9 mouse cellular contexts compared by ENCODE assay signal in the genomic region with DNA sequence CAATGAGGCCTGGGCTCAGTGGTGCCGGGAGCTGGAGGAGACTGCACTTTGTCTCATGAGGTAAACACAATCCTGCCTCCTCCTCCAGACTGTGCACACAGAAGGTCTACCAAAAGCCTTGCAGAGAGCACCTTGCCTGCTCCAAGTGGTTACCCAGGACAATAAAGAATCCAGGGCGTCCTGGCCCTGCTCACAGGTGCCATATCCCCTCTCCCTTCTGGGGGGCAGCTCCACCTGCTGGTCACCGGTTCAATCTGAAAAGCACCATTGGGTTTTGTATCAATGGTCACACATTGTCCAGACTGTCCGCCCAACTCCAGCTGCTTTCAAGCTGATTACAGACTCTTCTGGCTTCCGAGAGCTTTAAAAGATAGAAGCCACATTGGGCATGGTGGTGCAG. TPM values are rescaled to one million over a fixed set of nuclear protein-coding genes. Genes with fewer than 3 reads are reported as not detected.
DNase-seq lines count a peak whose midpoint lies in the region; ATAC-seq and TF ChIP-seq lines count a peak whose summit lies in the region.
"Had no signal": no experiment of that assay in that cellular context is flagged by ENCODE, and none has a peak within 500 bp of the region (broad histone marks: within the 10 kb centered on the region; RNA-seq: fewer than 3 reads in every experiment).

No protein-coding gene starts in this region.

- no peak overlapping the region for H3K4me3 ChIP-seq in heart, adult 2 months
- no peak overlapping the region for H3K4me3 ChIP-seq in heart, embryonic 10.5 days
- H3K4me3 ChIP-seq in liver, embryonic 12.5 days = no peak overlapping the region
- H3K4me3 ChIP-seq in forebrain, embryonic 14.5 days (ENCODE audit: low read depth, low read length) = no peak overlapping the region
- H3K4me3 ChIP-seq: erythroblast, embryonic 14.5 days had no signal

- no peak overlapping the region for H3K27ac ChIP-seq in heart, adult 2 months
- no peak overlapping the region for H3K27ac ChIP-seq in heart, embryonic 10.5 days
- no peak overlapping the region for H3K27ac ChIP-seq in liver, embryonic 12.5 days
- no peak overlapping the region for H3K27ac ChIP-seq in forebrain, embryonic 14.5 days (ENCODE audit: low read depth, low read length)

- intact Hi-C loops in heart, adult 2 months (cut with DNase I) = loop anchor here (2.0 to 5.0 kb wide), 2 partner anchors 32 to 91 kb away; partner anchors contain the start of gene Ddx50

- no peak for TF ChIP-seq EP300 in heart, adult 2 months (IDR thresholded peaks at IDR 0.05; ENCODE audit: insufficient read depth, low read depth, low read length)

- no peaks in the 10 kb centered on the region for H3K9me3 ChIP-seq in heart, embryonic 10.5 days
- peaks cover 9% of the 10 kb centered on the region for H3K9me3 ChIP-seq in liver, embryonic 12.5 days (replicated peaks)
- 0 out of 2 replicates have a peak, but pooled peaks cover 4% of the 10 kb centered on the region for H3K9me3 ChIP-seq in forebrain, embryonic 14.5 days (replicated peaks; ENCODE audit: control insufficient read depth, low read length)

- peak; percentile 77 for TF ChIP-seq CTCF in heart, adult 2 months (IDR thresholded peaks at IDR 0.05)

- WGBS in heart, adult 2 months = 36% methylated on average over 5 of the region's 5 CpGs
- WGBS in heart, embryonic 10.5 days = 48% methylated on average over 5 of the region's 5 CpGs
- 41% methylated on average over 5 of the region's 5 CpGs for WGBS in liver, embryonic 12.5 days (ENCODE audit: insufficient replicate concordance)
- 52% methylated on average over 5 of the region's 5 CpGs for WGBS in forebrain, embryonic 14.5 days

- no peak overlapping the region for H3K9ac ChIP-seq in heart, adult 2 months (ENCODE audit: low read depth, low read length)
- H3K9ac ChIP-seq in liver, embryonic 12.5 days = no peak overlapping the region
- H3K9ac ChIP-seq in forebrain, embryonic 14.5 days (ENCODE audit: low read length) = no peak overlapping the region

- H3K4me1 ChIP-seq in heart, adult 2 months (ENCODE audit: control insufficient read depth, insufficient read depth, low read length) = no peaks in the 10 kb centered on the region
- H3K4me1 ChIP-seq in heart, embryonic 10.5 days = 0 out of 2 replicates have a peak, but pooled peaks cover 4% of the 10 kb centered on the region
- no peaks in the 10 kb centered on the region for H3K4me1 ChIP-seq in liver, embryonic 12.5 days
- H3K4me1 ChIP-seq in forebrain, embryonic 14.5 days (ENCODE audit: control insufficient read depth, insufficient read depth, low read length) = peaks cover 9% of the 10 kb centered on the region

- H3K4me2 ChIP-seq in liver, embryonic 12.5 days = no peak overlapping the region
- H3K4me2 ChIP-seq in forebrain, embryonic 14.5 days (ENCODE audit: low read length) = no peak overlapping the region

- peak; percentile 31 to 57 for DNase-seq in heart, adult 2 months
- no peak for DNase-seq in heart, embryonic 10.5 days (ENCODE audit: low spot score)
- DNase-seq in 3T3-L1 (ENCODE audit: low read depth, low spot score) = peak; percentile 10
- DNase-seq in adrenal gland, postnatal 14 days = peak; percentile 63
- DNase-seq in urinary bladder, adult 18-20 months (ENCODE audit: low spot score in 2 of 2) = no peak
- no peak for DNase-seq in forebrain, embryonic 14.5 days (ENCODE audit: low spot score)
- no peak for DNase-seq in layer of hippocampus, adult 9-10 months (ENCODE audit: low spot score)

- no peak for TF ChIP-seq POLR2A in heart, adult 2 months (IDR thresholded peaks at IDR 0.05; ENCODE audit: insufficient read depth, low read depth, low read length)

- H3K36me3 ChIP-seq in heart, adult 2 months (ENCODE audit: control insufficient read depth, insufficient read depth, low read length) = no peaks in the 10 kb centered on the region
- H3K36me3 ChIP-seq in heart, embryonic 10.5 days = no peaks in the 10 kb centered on the region
- no peaks in the 10 kb centered on the region for H3K36me3 ChIP-seq in liver, embryonic 12.5 days
- no peaks in the 10 kb centered on the region for H3K36me3 ChIP-seq in forebrain, embryonic 14.5 days (ENCODE audit: control insufficient read depth, insufficient read depth, low read length)

- H3K79me2 ChIP-seq in heart, adult 2 months (replicated peaks; ENCODE audit: control insufficient read depth, insufficient read depth, low read length) = no peaks in the 10 kb centered on the region

- 0 out of 2 replicates have a peak, but pooled peaks have one; percentile 18 for ATAC-seq in liver, embryonic 12.5 days
- no peak for ATAC-seq in forebrain, embryonic 14.5 days

- no peaks in the 10 kb centered on the region for H3K27me3 ChIP-seq in heart, adult 2 months (ENCODE audit: control insufficient read depth, insufficient read depth, low read length)
- H3K27me3 ChIP-seq in heart, embryonic 10.5 days (ENCODE audit: insufficient read depth, poor library complexity, severe bottlenecking) = no peaks in the 10 kb centered on the region
- H3K27me3 ChIP-seq in liver, embryonic 12.5 days (replicated peaks) = 0 out of 2 replicates have a peak, but pooled peaks cover 3% of the 10 kb centered on the region
- peaks cover 5% of the 10 kb centered on the region for H3K27me3 ChIP-seq in forebrain, embryonic 14.5 days (replicated peaks; ENCODE audit: control insufficient read depth, insufficient read depth, low read length)

RNA-seq across cellular contexts. Expression of gene Ddx50, which starts 32.0 kb away (rescaled TPM):
- total RNA-seq in heart, adult 2 months (2021) = 10 to 100 TPM; 48.0 to 48.1 TPM
- polyA plus RNA-seq in heart, adult 2 months (2012; rRNA removed) = 10.8 and 16.4 TPM in 2 replicates
- 105 and 114 TPM in 2 replicates for polyA plus RNA-seq in heart, embryonic 10.5 days (2016; fragmentation: Nextera tagmentation; extraction: Ambion mirVana)
- 107 and 121 TPM in 2 replicates for total RNA-seq in adrenal gland, postnatal 14 days (2021)
- 59.0 and 59.4 TPM in 2 replicates for polyA plus RNA-seq in liver, embryonic 12.5 days (2016; fragmentation: Nextera tagmentation; extraction: Ambion mirVana)
- 93.8 and 118 TPM in 2 replicates for polyA plus RNA-seq in forebrain, embryonic 14.5 days (2014; fragmentation: Nextera tagmentation; extraction: Ambion mirVana)

RNA-seq across cellular contexts. Expression of gene Stox1, which starts 42.9 kb away (rescaled TPM):
- 1 to 10 TPM in 1 of 2 experiments, under 1 TPM in 1; 0.75 to 1.0 TPM for total RNA-seq in heart, adult 2 months (2021)
- 0.43 and 0.59 TPM in 2 replicates for polyA plus RNA-seq in heart, adult 2 months (2012; rRNA removed)
- 0.83 and 2.2 TPM in 2 replicates for polyA plus RNA-seq in heart, embryonic 10.5 days (2016; fragmentation: Nextera tagmentation; extraction: Ambion mirVana)
- 1.2 and 1.5 TPM in 2 replicates for total RNA-seq in adrenal gland, postnatal 14 days (2021)
- 0.30 and 0.57 TPM in 2 replicates for polyA plus RNA-seq in liver, embryonic 12.5 days (2016; fragmentation: Nextera tagmentation; extraction: Ambion mirVana)
- 1.9 and 3.0 TPM in 2 replicates for polyA plus RNA-seq in forebrain, embryonic 14.5 days (2014; fragmentation: Nextera tagmentation; extraction: Ambion mirVana)
- polyA plus RNA-seq: erythroblast, embryonic 14.5 days had no signal

Comparison
In these comparisons a context has a peak if more than half of its experiments do, and no peak if none do; other contexts are left out.
1. DNase-seq: peak in heart, adult 2 months (2 of 2), 3T3-L1 (single experiment) and adrenal gland, postnatal 14 days (single experiment); none in heart, embryonic 10.5 days (single experiment), urinary bladder, adult 18-20 months (0 of 2), forebrain, embryonic 14.5 days (single experiment) and layer of hippocampus, adult 9-10 months (single experiment).